ENCODE assay signal across 11 mouse cellular contexts in the genomic region with DNA sequence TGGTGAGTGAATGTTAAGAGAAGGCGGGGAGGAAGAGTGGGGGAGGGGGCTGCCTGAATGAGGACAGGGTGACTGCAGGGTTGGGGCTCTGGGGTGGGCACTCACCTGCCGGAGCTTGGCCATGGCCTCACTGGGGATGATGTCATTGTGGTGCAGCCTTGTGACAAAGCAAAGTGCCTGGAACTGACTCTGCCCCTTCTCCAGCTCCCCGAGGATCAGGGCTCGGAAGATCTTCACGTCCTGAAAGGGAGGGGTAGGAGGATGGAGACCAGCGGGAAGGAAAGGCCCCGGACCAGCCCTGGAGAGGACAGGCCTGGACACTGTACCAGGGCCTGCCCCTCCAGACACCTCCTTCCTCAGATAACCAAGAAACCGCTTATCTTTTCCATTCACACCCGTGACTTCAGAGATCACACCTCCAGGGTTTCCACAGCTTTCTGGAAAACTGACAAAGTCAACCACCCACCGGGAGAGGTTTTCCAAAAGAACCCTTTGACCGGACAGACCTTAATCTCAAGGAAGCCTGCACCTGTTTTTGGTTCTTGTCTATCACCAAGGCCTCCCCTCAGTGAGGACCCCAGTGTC. TPM values are rescaled to one million over a fixed set of nuclear protein-coding genes. Genes with fewer than 3 reads are reported as not detected.
A peak's percentile ranks its signal among the peaks of the same experiment; 100 is the strongest.
DNase-seq lines count a peak whose midpoint lies in the region; ATAC-seq and TF ChIP-seq lines count a peak whose summit lies in the region.
"Had no signal": no experiment of that assay in that cellular context is flagged by ENCODE, and none has a peak within 500 bp of the region (broad histone marks: within the 10 kb centered on the region; RNA-seq: fewer than 3 reads in every experiment).

No protein-coding gene starts in this region.

- peaks cover 16% of the 10 kb centered on the region for H3K4me1 ChIP-seq in heart, embryonic 11.5 days (ENCODE audit: control insufficient read depth, insufficient read depth, low read length)
- H3K4me1 ChIP-seq in heart, adult 2 months (ENCODE audit: control insufficient read depth, insufficient read depth, low read length): peaks cover 7% of the 10 kb centered on the region
- H3K4me1 ChIP-seq in MEL (ENCODE audit: control insufficient read depth in 1 of 2, insufficient read depth in 2 of 2, low read length in 2 of 2): peaks cover 3 to 37% of the 10 kb centered on the region in 2 experiments; a peak in 3 of 4 replicates
- peaks cover 42% of the 10 kb centered on the region for H3K4me1 ChIP-seq in liver, embryonic 11.5 days (replicated peaks; ENCODE audit: control insufficient read depth, insufficient read depth, low read length)

- TF ChIP-seq CTCF in heart, adult 2 months (IDR thresholded peaks at IDR 0.05): no peak
- TF ChIP-seq CTCF in MEL (IDR thresholded peaks at IDR 0.05 in 2 of 3, conservative IDR thresholded peaks at IDR 0.05 in 1 of 3; ENCODE audit: control insufficient read depth in 1 of 3, insufficient read depth in 1 of 3, low read depth in 2 of 3, low read length in 3 of 3, poor library complexity in 1 of 3, severe bottlenecking in 1 of 3): no peak

- H3K4me2 ChIP-seq in heart, embryonic 11.5 days: peak overlapping the region; percentile 20
- peak overlapping the region; percentile 40 for H3K4me2 ChIP-seq in liver, embryonic 11.5 days

- no peaks in the 10 kb centered on the region for H3K79me2 ChIP-seq in heart, adult 2 months (replicated peaks; ENCODE audit: control insufficient read depth, insufficient read depth, low read length)
- H3K79me2 ChIP-seq in MEL (ENCODE audit: control insufficient read depth, insufficient read depth, low read length, poor library complexity): peaks cover 17% of the 10 kb centered on the region

- DNase-seq in heart, adult 2 months: no peak
- DNase-seq in MEL (ENCODE audit: low read depth, low spot score): peak; percentile 59
- DNase-seq in liver, embryonic 11.5 days (ENCODE audit: low spot score): no peak
- DNase-seq in layer of hippocampus, adult 8-10 months (ENCODE audit: low spot score in 2 of 2): no peak
- no peak for DNase-seq in adrenal gland, adult (ENCODE audit: inconsistent age in 2 of 2, low spot score in 1 of 2)
- DNase-seq: lung, postnatal 10 days had no signal

- 0 out of 2 replicates have a peak overlapping the region, but pooled peaks have one; percentile 28 for H3K9ac ChIP-seq in heart, embryonic 11.5 days (ENCODE audit: low read depth, low read length)
- no peak overlapping the region for H3K9ac ChIP-seq in heart, adult 2 months (ENCODE audit: low read depth, low read length)
- no peak overlapping the region; the same call in 1 of the 2 replicates for H3K9ac ChIP-seq in MEL (ENCODE audit: control insufficient read depth, low read depth, low read length, poor library complexity, severe bottlenecking)
- H3K9ac ChIP-seq in liver, embryonic 11.5 days (ENCODE audit: low read depth, low read length): peak overlapping the region; percentile 42

- H3K27ac ChIP-seq in heart, embryonic 11.5 days (ENCODE audit: low read depth, low read length): peak overlapping the region; percentile 59
- H3K27ac ChIP-seq in heart, adult 2 months: no peak overlapping the region; the same call in 1 of the 2 replicates
- H3K27ac ChIP-seq in MEL (ENCODE audit: control insufficient read depth, low read depth, low read length): no peak overlapping the region; the same call in 1 of the 2 replicates
- peak overlapping the region; percentile 73 for H3K27ac ChIP-seq in liver, embryonic 11.5 days (ENCODE audit: low read depth, low read length)

- no peak for TF ChIP-seq POLR2A in heart, adult 2 months (IDR thresholded peaks at IDR 0.05; ENCODE audit: insufficient read depth, low read depth, low read length)
- no peak for TF ChIP-seq POLR2A in MEL (IDR thresholded peaks at IDR 0.05; ENCODE audit: control insufficient read depth in 1 of 2, insufficient read depth in 1 of 2, low read depth in 1 of 2, low read length in 2 of 2, poor library complexity in 1 of 2)

- peaks cover 7% of the 10 kb centered on the region for H3K36me3 ChIP-seq in heart, embryonic 11.5 days (ENCODE audit: control insufficient read depth, insufficient read depth, low read length)
- H3K36me3 ChIP-seq in heart, adult 2 months (ENCODE audit: control insufficient read depth, insufficient read depth, low read length): no peaks in the 10 kb centered on the region
- peaks cover 3 to 20% of the 10 kb centered on the region in 2 experiments for H3K36me3 ChIP-seq in MEL (ENCODE audit: control insufficient read depth in 1 of 2, insufficient read depth in 2 of 2, low read length in 2 of 2)
- H3K36me3 ChIP-seq in liver, embryonic 11.5 days (ENCODE audit: control insufficient read depth, insufficient read depth, low read length): peaks cover 25% of the 10 kb centered on the region

- H3K27me3 ChIP-seq in heart, embryonic 11.5 days (ENCODE audit: control insufficient read depth, insufficient read depth, low read length): no peaks in the 10 kb centered on the region
- no peaks in the 10 kb centered on the region for H3K27me3 ChIP-seq in heart, adult 2 months (ENCODE audit: control insufficient read depth, insufficient read depth, low read length)
- H3K27me3 ChIP-seq in MEL (ENCODE audit: control insufficient read depth in 1 of 2, insufficient read depth in 2 of 2, low read length in 2 of 2): no peaks in the 10 kb centered on the region
- H3K27me3 ChIP-seq in liver, embryonic 11.5 days (replicated peaks; ENCODE audit: control insufficient read depth, insufficient read depth, low read length): no peaks in the 10 kb centered on the region

- ATAC-seq in heart, embryonic 11.5 days (replicated peaks; ENCODE audit: insufficient number of reproducible peaks, low FRiP score, low TSS enrichment): peak; percentile 66
- peak; percentile 81 for ATAC-seq in erythroid progenitor cell, adult 5-6 weeks (replicated peaks; ENCODE audit: low FRiP score, poor library complexity, severe bottlenecking)
- peak; percentile 81 for ATAC-seq in liver, embryonic 11.5 days (replicated peaks; ENCODE audit: low FRiP score)
- ATAC-seq in activated CD4-positive, CD25-positive, alpha-beta regulatory T cell, adult 4 months: no peak
- ATAC-seq: midbrain, embryonic 16.5 days had no signal

- H3K9me3 ChIP-seq in heart, embryonic 11.5 days (replicated peaks; ENCODE audit: control insufficient read depth, low read length): no peaks in the 10 kb centered on the region
- H3K9me3 ChIP-seq in MEL (replicated peaks; ENCODE audit: insufficient read depth, low read length): no peaks in the 10 kb centered on the region
- no peaks in the 10 kb centered on the region for H3K9me3 ChIP-seq in liver, embryonic 11.5 days (ENCODE audit: control insufficient read depth, low read length)

- intact Hi-C loops in heart, adult 2 months (cut with DNase I): loop anchor here (5.0 kb wide), 1 partner anchor 42 kb away; no protein-coding TSS in a partner anchor

- H3K4me3 ChIP-seq in heart, embryonic 11.5 days (ENCODE audit: low read depth, low read length): no peak overlapping the region
- no peak overlapping the region for H3K4me3 ChIP-seq in heart, adult 2 months
- no peak overlapping the region for H3K4me3 ChIP-seq in MEL (ENCODE audit: control insufficient read depth in 1 of 2, insufficient read depth in 1 of 2, low read depth in 2 of 2, low read length in 2 of 2)
- no peak overlapping the region for H3K4me3 ChIP-seq in liver, embryonic 11.5 days (ENCODE audit: low read depth, low read length)

- TF ChIP-seq RAD21 in MEL (IDR thresholded peaks at IDR 0.05; ENCODE audit: low read depth, low read length): no peak

- no peak for TF ChIP-seq EP300 in heart, adult 2 months (IDR thresholded peaks at IDR 0.05; ENCODE audit: insufficient read depth, low read depth, low read length)
- TF ChIP-seq EP300 in MEL (IDR thresholded peaks at IDR 0.05; ENCODE audit: low read depth in 1 of 2, low read length in 2 of 2): peak; percentile 74 to 87

- WGBS in heart, embryonic 11.5 days (ENCODE audit: insufficient replicate concordance): 19% methylated on average over 11 of the region's 11 CpGs
- 48% methylated on average over 11 of the region's 11 CpGs for WGBS in heart, adult 2 months
- WGBS in liver, embryonic 11.5 days: 38% methylated on average over 11 of the region's 11 CpGs

TF ChIP-seq in MEL, 35 proteins besides CTCF, POLR2A, EP300 and RAD21 (continues in another document):
- TF ChIP-seq USF1 (IDR thresholded peaks at IDR 0.05; ENCODE audit: low read depth, low read length) (peak; percentile 11; the same call in 1 of the 2 replicates), TBP (IDR thresholded peaks at IDR 0.05; ENCODE audit: low read depth, low read length) (no peak), ETS1 (IDR thresholded peaks at IDR 0.05; ENCODE audit: low read depth, low read length) (peak; percentile 86), UBTF (IDR thresholded peaks at IDR 0.05; ENCODE audit: borderline replicate concordance, insufficient read depth, low read depth, low read length) (no peak)

RNA-seq across cellular contexts. Expression of a gene that starts 14.7 kb away (rescaled TPM):
- not detected in 2 replicates for polyA plus RNA-seq in heart, embryonic 11.5 days (2014; fragmentation: Nextera tagmentation; extraction: Ambion mirVana)
- not detected for total RNA-seq in heart, adult 2 months (2021)
- polyA plus RNA-seq in heart, adult 2 months (2012; rRNA removed): 0.14 and 0.23 TPM in 2 replicates
- not detected in 2 replicates for total RNA-seq in MEL (2012; rRNA removed)
- polyA plus RNA-seq in MEL (2012; ENCODE audit: insufficient read depth in 1 of 2, insufficient read length in 2 of 2, low read depth in 1 of 2, low replicate concordance in 2 of 2, missing spikeins in 1 of 2): not detected
- not detected in 2 replicates for total RNA-seq in erythroid progenitor cell, adult 5-6 weeks (2015; ENCODE audit: low replicate concordance)
- not detected in 2 replicates for total RNA-seq in erythroid progenitor cell, adult 5-6 weeks (2017; ENCODE audit: low replicate concordance)
- not detected in 2 replicates for polyA plus RNA-seq in liver, embryonic 11.5 days (2014; fragmentation: Nextera tagmentation; extraction: Ambion mirVana)
- total RNA-seq in layer of hippocampus, adult 8-10 months (2022): under 1 TPM in 1 of 4 experiments, not detected in 3; 0.34 TPM
- not detected for polyA plus RNA-seq in activated CD4-positive, CD25-positive, alpha-beta regulatory T cell, adult 4 months (2017; shearing (Covaris generic))
- total RNA-seq: layer of hippocampus, postnatal 14 days had no signal
- polyA plus RNA-seq: midbrain, embryonic 16.5 days had no signal

RNA-seq across cellular contexts. Expression of a gene that starts 14.8 kb away (rescaled TPM):
- 37.8 and 41.1 TPM in 2 replicates for polyA plus RNA-seq in heart, embryonic 11.5 days (2014; fragmentation: Nextera tagmentation; extraction: Ambion mirVana)
- total RNA-seq in heart, adult 2 months (2021): 10 to 100 TPM in 1 of 2 experiments, 1 to 10 TPM in 1; 6.8 to 11.8 TPM
- 15.1 and 24.0 TPM in 2 replicates for polyA plus RNA-seq in heart, adult 2 months (2012; rRNA removed)
- 57.6 and 64.2 TPM in 2 replicates for total RNA-seq in MEL (2012; rRNA removed)
- polyA plus RNA-seq in MEL (2012; ENCODE audit: insufficient read depth in 1 of 2, insufficient read length in 2 of 2, low read depth in 1 of 2, low replicate concordance in 2 of 2, missing spikeins in 1 of 2): 100 to 1,000 TPM in 1 of 2 experiments, not detected in 1; 137 TPM
- total RNA-seq in erythroid progenitor cell, adult 5-6 weeks (2015; ENCODE audit: low replicate concordance): 8.3 and 38.6 TPM in 2 replicates
- total RNA-seq in erythroid progenitor cell, adult 5-6 weeks (2017; ENCODE audit: low replicate concordance): 5.1 and 14.5 TPM in 2 replicates
- polyA plus RNA-seq in liver, embryonic 11.5 days (2014; fragmentation: Nextera tagmentation; extraction: Ambion mirVana): 51.6 and 52.0 TPM in 2 replicates
- total RNA-seq in layer of hippocampus, adult 8-10 months (2022): 10 to 100 TPM; 14.4 to 23.9 (median 18.0) TPM
- polyA plus RNA-seq in activated CD4-positive, CD25-positive, alpha-beta regulatory T cell, adult 4 months (2017; shearing (Covaris generic)): under 1 TPM; 0.69 to 0.98 TPM

Comparison
In these comparisons a context has a peak if more than half of its experiments do, and no peak if none do; other contexts are left out.
1. H3K27ac ChIP-seq: peak in heart, embryonic 11.5 days (single experiment) and liver, embryonic 11.5 days (single experiment); none in heart, adult 2 months (single experiment) and MEL (single experiment).
2. H3K9ac ChIP-seq: peak in heart, embryonic 11.5 days (single experiment) and liver, embryonic 11.5 days (single experiment); none in heart, adult 2 months (single experiment) and MEL (single experiment).